Mouse (Mus musculus) cortical plate, adult 2 months (tissue): Measurements from ENCODE around the gene Gm43517.

Experiments
- CTCF ChIP-seq: fragments of 200-500 bp; IDR thresholded peaks from 2 replicates; pipeline ENCODE4 v1.5.1; 2011; ENCODE audit warnings: mild to moderate bottlenecking, control low read depth, low read length; ENCODE audit not compliant: insufficient read depth; ENCODE audit errors: extremely low read depth
- POLR2A ChIP-seq: fragments of 200-500 bp; IDR thresholded peaks from 2 replicates; pipeline ENCODE4 v1.6.1; 2011; ENCODE audit warnings: mild to moderate bottlenecking, low read length, control low read depth; ENCODE audit not compliant: insufficient read depth; ENCODE audit errors: extremely low read depth

DNA sequence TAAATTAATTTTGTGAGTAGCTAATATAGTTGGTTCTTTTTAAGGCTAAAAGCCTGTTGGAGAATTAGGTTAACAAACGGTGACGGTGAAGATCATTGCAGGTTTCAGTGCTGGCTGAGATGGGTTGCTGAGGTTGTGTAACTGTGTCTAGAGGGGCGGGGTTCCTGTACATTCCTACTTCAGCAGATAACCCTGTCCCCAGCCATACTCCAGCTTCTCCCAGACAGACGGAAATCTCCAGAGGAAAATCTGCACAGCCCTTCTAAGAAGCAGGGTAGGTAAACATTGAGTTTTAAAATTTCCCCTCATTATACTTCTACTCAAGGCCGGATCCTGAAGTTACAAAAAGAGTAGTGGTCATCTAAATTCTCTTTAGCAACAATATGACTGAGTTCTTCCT lies 4.7 kb downstream of the Gm43517 start:
- TF ChIP-seq POLR2A (no peak), CTCF (no peak)
